Mouse (Mus musculus) bone marrow, adult 2 months (tissue): ENCODE results near the gene Aldh1l1. TPM values are rescaled to one million over a fixed set of nuclear protein-coding genes. Genes with fewer than 3 reads are reported as not detected.

Experiments
- H3K27ac ChIP-seq: fragments of 200-500 bp; 2 replicates; pipeline ENCODE4 v1.5.1; 2012; ENCODE audit warnings: low read depth, mild to moderate bottlenecking, control low read depth, inconsistent platforms, low read length; ENCODE audit not compliant: control insufficient read depth, poor library complexity, insufficient read depth
- H3K4me1 ChIP-seq: fragments of 200-500 bp; 2 replicates; pipeline ENCODE4 v1.6.1; 2011; ENCODE audit warnings: low read length; ENCODE audit not compliant: control insufficient read depth, insufficient read depth
- H3K4me3 ChIP-seq: fragments of 200-500 bp; replicated peaks from 2 replicates; pipeline ENCODE3; 2011; ENCODE audit warnings: mild to moderate bottlenecking, low read depth, low read length, control low read depth; ENCODE audit not compliant: control insufficient read depth
- CTCF ChIP-seq: fragments of 200-500 bp; IDR thresholded peaks from 2 replicates; pipeline ENCODE4 v1.5.1; 2011; ENCODE audit warnings: low read length, control low read depth; ENCODE audit not compliant: control insufficient read depth, insufficient read depth
- POLR2A ChIP-seq: fragments of 200-500 bp; IDR thresholded peaks from 2 replicates; pipeline ENCODE4 v1.6.1; 2011; ENCODE audit warnings: low read depth, mild to moderate bottlenecking, control low read depth, low read length, borderline replicate concordance; ENCODE audit not compliant: control insufficient read depth
- WGBS: fragments of 180-500 bp; shearing (Covaris S2); methylation state at CpG from one replicate; pipeline ENCODE4 v1.1.7; 2018; 5-methylcytosine and 5-hydroxymethylcytosine counted together
- polyA plus RNA-seq: library from polyadenylated mRNA; stranded (reverse); fragments of >200 nt; gene quantifications from 2 replicates; pipeline ENCODE4 v1.2.4, GENCODE M21; 2011; ENCODE audit warnings: low replicate concordance; ENCODE audit not compliant: missing spikeins, insufficient read depth, insufficient read length

Gene Aldh1l1
- polyA plus RNA-seq, 1 experiment = 4.5 TPM

- TF ChIP-seq POLR2A (no peak), CTCF (no peak)
- WGBS = 56% methylated on average over 1 of the region's 1 CpGs
- H3K4me3 ChIP-seq = no peak overlapping the region
- H3K27ac ChIP-seq = no peak overlapping the region
- H3K4me1 ChIP-seq = no peaks in the 10 kb centered on the region
These were observed 104.5 kb downstream of the Aldh1l1 start for GRCm38 (mm10) chr6:90590707-90591106.

GRCm38 (mm10) chr6:90594972-90595371 lies 108.7 kb downstream of the Aldh1l1 start:
- TF ChIP-seq CTCF (no peak), POLR2A (no peak)
- Histone ChIP-seq H3K4me3 (no peak overlapping the region), H3K27ac (no peak overlapping the region), H3K4me1 (no peaks in the 10 kb centered on the region; the same call in 1 of the 2 replicates)
- WGBS = 81% methylated on average over 1 of the region's 1 CpGs

GRCm38 (mm10) chr6:90597060-90597459 lies 110.8 kb downstream of the Aldh1l1 start:
- H3K4me3 ChIP-seq = no peak overlapping the region
- 76% methylated on average over 4 of the region's 4 CpGs for WGBS
- TF ChIP-seq POLR2A (no peak), CTCF (no peak)
- H3K4me1 ChIP-seq = no peaks in the 10 kb centered on the region; the same call in 1 of the 2 replicates
- no peak overlapping the region for H3K27ac ChIP-seq

GRCm38 (mm10) chr6:90597592-90597991 lies 111.4 kb downstream of the Aldh1l1 start:
- Histone ChIP-seq H3K27ac (no peak overlapping the region), H3K4me3 (no peak overlapping the region), H3K4me1 (no peaks in the 10 kb centered on the region; the same call in 1 of the 2 replicates)
- 44% methylated on average over 2 of the region's 2 CpGs for WGBS
- TF ChIP-seq POLR2A = no peak
- no peak for TF ChIP-seq CTCF

- TF ChIP-seq CTCF = no peak
- 87% methylated on average over 6 of the region's 6 CpGs for WGBS
- H3K4me1 ChIP-seq = no peaks in the 10 kb centered on the region; the same call in 1 of the 2 replicates
- no peak overlapping the region for H3K27ac ChIP-seq
- no peak overlapping the region for H3K4me3 ChIP-seq
These were observed 112.0 kb downstream of the Aldh1l1 start for GRCm38 (mm10) chr6:90598197-90598596.

GRCm38 (mm10) chr6:90600351-90600750 lies 114.1 kb downstream of the Aldh1l1 start:
- TF ChIP-seq CTCF = no peak
- TF ChIP-seq POLR2A = no peak
- WGBS = 80% methylated on average over 4 of the region's 4 CpGs
- Histone ChIP-seq H3K4me1 (no peaks in the 10 kb centered on the region; the same call in 1 of the 2 replicates), H3K4me3 (no peak overlapping the region), H3K27ac (no peak overlapping the region)

- H3K27ac ChIP-seq = no peak overlapping the region
- peaks cover 3% of the 10 kb centered on the region for H3K4me1 ChIP-seq
- 71% methylated on average over 7 of the region's 7 CpGs for WGBS
- TF ChIP-seq CTCF (no peak), POLR2A (no peak)
- no peak overlapping the region for H3K4me3 ChIP-seq
These were observed 115.5 kb downstream of the Aldh1l1 start for GRCm38 (mm10) chr6:90601736-90602135.

- Histone ChIP-seq H3K4me3 (no peak overlapping the region), H3K27ac (no peak overlapping the region), H3K4me1 (peaks cover 4% of the 10 kb centered on the region)
- 80% methylated on average over 3 of the region's 3 CpGs for WGBS
- TF ChIP-seq CTCF (no peak), POLR2A (no peak)
These were observed 116.1 kb downstream of the Aldh1l1 start for GRCm38 (mm10) chr6:90602304-90602703.

GRCm38 (mm10) chr6:90603126-90603525 lies 116.9 kb downstream of the Aldh1l1 start:
- WGBS = 80% methylated on average over 7 of the region's 7 CpGs
- no peak overlapping the region for H3K27ac ChIP-seq
- H3K4me1 ChIP-seq = peaks cover 5% of the 10 kb centered on the region
- TF ChIP-seq POLR2A (no peak), CTCF (no peak)
- H3K4me3 ChIP-seq = no peak overlapping the region
